9 mouse cellular contexts compared by ENCODE assay signal in the genomic region with DNA sequence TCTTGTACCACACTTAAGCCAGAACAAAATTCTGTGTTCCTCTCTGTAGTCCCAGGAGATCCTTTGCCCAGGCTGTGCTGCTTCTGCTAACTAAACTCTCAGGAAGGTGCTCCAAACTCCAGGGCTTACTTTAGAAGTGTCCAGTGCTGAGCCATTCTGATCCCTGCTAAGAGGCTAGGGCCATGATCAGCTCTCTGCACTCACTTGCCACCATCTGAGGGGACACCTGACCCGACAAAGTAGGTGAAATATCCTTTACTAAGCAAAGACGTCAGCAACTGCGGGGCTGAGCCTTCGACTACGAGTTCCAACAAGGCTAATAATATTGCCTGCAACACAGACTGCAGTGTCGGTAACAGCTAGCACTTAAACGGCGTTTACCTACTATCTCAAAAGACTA. TPM values are rescaled to one million over a fixed set of nuclear protein-coding genes. Genes with fewer than 3 reads are reported as not detected.
DNase-seq lines count a peak whose midpoint lies in the region; ATAC-seq and TF ChIP-seq lines count a peak whose summit lies in the region.
"Had no signal": no experiment of that assay in that cellular context is flagged by ENCODE, and none has a peak within 500 bp of the region (broad histone marks: within the 10 kb centered on the region; RNA-seq: fewer than 3 reads in every experiment).

No protein-coding gene starts in this region.

- no peak for TF ChIP-seq CTCF in gastrocnemius, adult 2 months (IDR thresholded peaks at IDR 0.05)
- no peak for TF ChIP-seq CTCF in small intestine, adult 2 months (IDR thresholded peaks at IDR 0.05; ENCODE audit: extremely low read depth, insufficient read length, insufficient replicate concordance, low read depth, low read length)

- peak overlapping the region; percentile 94 for H3K27ac ChIP-seq in gastrocnemius, adult 2 months
- 0 out of 2 replicates have a peak overlapping the region, but pooled peaks have one; percentile 74 for H3K27ac ChIP-seq in embryonic facial prominence, embryonic 14.5 days (replicated peaks; ENCODE audit: low read depth, low read length)
- no peak overlapping the region for H3K27ac ChIP-seq in limb, embryonic 14.5 days (replicated peaks; ENCODE audit: low read depth, low read length)
- peak overlapping the region; percentile 82 for H3K27ac ChIP-seq in small intestine, adult 2 months (ENCODE audit: insufficient read depth, low read depth, low read length)

- 0 out of 2 replicates have a peak, but pooled peaks cover 12% of the 10 kb centered on the region for H3K36me3 ChIP-seq in embryonic facial prominence, embryonic 14.5 days (ENCODE audit: control insufficient read depth, insufficient read depth, low read length)
- no peaks in the 10 kb centered on the region for H3K36me3 ChIP-seq in limb, embryonic 14.5 days (ENCODE audit: control insufficient read depth, insufficient read depth, low read length)
- H3K36me3 ChIP-seq in small intestine, adult 2 months (ENCODE audit: control insufficient read depth, insufficient read depth, low read length), result peaks cover 4% of the 10 kb centered on the region

- H3K9me3 ChIP-seq in embryonic facial prominence, embryonic 14.5 days (ENCODE audit: control insufficient read depth, low read length), result no peaks in the 10 kb centered on the region
- H3K9me3 ChIP-seq in limb, embryonic 14.5 days (ENCODE audit: control insufficient read depth, low read length), result no peaks in the 10 kb centered on the region

- H3K9ac ChIP-seq in embryonic facial prominence, embryonic 14.5 days (ENCODE audit: low read depth, low read length), result peak overlapping the region; percentile 71
- peak overlapping the region; percentile 72 for H3K9ac ChIP-seq in limb, embryonic 14.5 days (ENCODE audit: low read depth, low read length, severe bottlenecking)

- H3K4me2 ChIP-seq in embryonic facial prominence, embryonic 14.5 days (ENCODE audit: low read depth, low read length), result peak overlapping the region; percentile 88
- H3K4me2 ChIP-seq in limb, embryonic 14.5 days (replicated peaks; ENCODE audit: low read depth, low read length, severe bottlenecking), result peak overlapping the region; percentile 85

- intact Hi-C loops in gastrocnemius, adult 2 months (cut with DNase I), result no loop called here

- peaks cover 12% of the 10 kb centered on the region; the same call in 1 of the 2 replicates for H3K4me1 ChIP-seq in embryonic facial prominence, embryonic 14.5 days (ENCODE audit: control insufficient read depth, insufficient read depth, low read length)
- H3K4me1 ChIP-seq in limb, embryonic 14.5 days (ENCODE audit: control insufficient read depth, insufficient read depth, low read length), result peaks cover 11% of the 10 kb centered on the region
- peaks cover 11% of the 10 kb centered on the region; the same call in 1 of the 2 replicates for H3K4me1 ChIP-seq in small intestine, adult 2 months (ENCODE audit: control insufficient read depth, insufficient read depth, insufficient read length, low read length)

- WGBS in embryonic facial prominence, embryonic 14.5 days, result 2% methylated on average over 8 of the region's 8 CpGs
- WGBS in limb, embryonic 14.5 days, result 1% methylated on average over 8 of the region's 8 CpGs
- WGBS in small intestine, adult 2 months, result 1% methylated on average over 8 of the region's 8 CpGs

- ATAC-seq in embryonic facial prominence, embryonic 14.5 days (ENCODE audit: low read depth), result no peak
- no peak for ATAC-seq in limb, embryonic 14.5 days (ENCODE audit: low FRiP score, low read depth)
- no peak for ATAC-seq in erythroid progenitor cell, adult 5-6 weeks (replicated peaks; ENCODE audit: low FRiP score, poor library complexity, severe bottlenecking)

- H3K27me3 ChIP-seq in embryonic facial prominence, embryonic 14.5 days (replicated peaks; ENCODE audit: control insufficient read depth, insufficient read depth, low read length), result no peaks in the 10 kb centered on the region
- no peaks in the 10 kb centered on the region for H3K27me3 ChIP-seq in limb, embryonic 14.5 days (ENCODE audit: control insufficient read depth, insufficient read depth, low read length)
- H3K27me3 ChIP-seq in small intestine, adult 2 months (ENCODE audit: control insufficient read depth, insufficient read depth, low read length), result no peaks in the 10 kb centered on the region

- H3K4me3 ChIP-seq in gastrocnemius, adult 2 months, result peak overlapping the region; percentile 93
- H3K4me3 ChIP-seq in embryonic facial prominence, embryonic 14.5 days (ENCODE audit: low read depth, low read length), result peak overlapping the region; percentile 69
- peak overlapping the region; percentile 60 for H3K4me3 ChIP-seq in limb, embryonic 14.5 days (replicated peaks; ENCODE audit: low read length)
- peak overlapping the region; percentile 72 for H3K4me3 ChIP-seq in small intestine, adult 2 months (ENCODE audit: low read depth, low read length)

- no peak for TF ChIP-seq POLR2A in limb, embryonic 14.5 days (IDR thresholded peaks at IDR 0.05; ENCODE audit: borderline replicate concordance, extremely low read depth, insufficient read depth, insufficient read length)
- TF ChIP-seq POLR2A in small intestine, adult 2 months (IDR thresholded peaks at IDR 0.05; ENCODE audit: low read depth, low read length), result no peak

- peak; percentile 27 for DNase-seq in gastrocnemius, adult 2 months
- DNase-seq in gastrocnemius, postnatal 10 days, result no peak
- peak; percentile 17 for DNase-seq in CD4-positive helper T cell, adult 2 months (ENCODE audit: low read depth, low spot score)
- DNase-seq in embryonic facial prominence, embryonic 14.5 days (ENCODE audit: low spot score), result no peak
- DNase-seq in limb, embryonic 14.5 days (ENCODE audit: low spot score), result no peak
- DNase-seq in layer of hippocampus, postnatal 10 days (ENCODE audit: low spot score in 2 of 2), result no peak

RNA-seq across cellular contexts. Expression of gene Qdpr, which starts 0.8 kb away (rescaled TPM):
- total RNA-seq in gastrocnemius, adult 2 months (2021), result 10 to 100 TPM; 45.6 to 52.9 TPM
- total RNA-seq in gastrocnemius, postnatal 10 days (2021), result 100 to 1,000 TPM; 106 to 125 TPM
- polyA plus RNA-seq in embryonic facial prominence, embryonic 14.5 days (2014; fragmentation: Nextera tagmentation; extraction: Ambion mirVana), result 122 and 125 TPM in 2 replicates
- polyA plus RNA-seq in limb, embryonic 14.5 days (2012; rRNA removed), result 60.0 and 64.5 TPM in 2 replicates
- 92.9 and 96.1 TPM in 2 replicates for polyA plus RNA-seq in limb, embryonic 14.5 days (2014; fragmentation: Nextera tagmentation; extraction: Ambion mirVana)
- 47.2 and 84.8 TPM in 2 replicates for polyA plus RNA-seq in small intestine, adult 2 months (2012; rRNA removed)
- 3.4 and 32.8 TPM in 2 replicates for total RNA-seq in erythroid progenitor cell, adult 5-6 weeks (2015; ENCODE audit: low replicate concordance)
- total RNA-seq in erythroid progenitor cell, adult 5-6 weeks (2017; ENCODE audit: low replicate concordance), result 1.4 and 6.4 TPM in 2 replicates
- total RNA-seq in layer of hippocampus, postnatal 10 days (2021), result 10 to 100 TPM; 95.6 to 98.3 TPM

RNA-seq across cellular contexts. Expression of gene Clrn2, which starts 4.3 kb away (rescaled TPM):
- total RNA-seq in gastrocnemius, adult 2 months (2021), result not detected
- not detected for total RNA-seq in gastrocnemius, postnatal 10 days (2021)
- polyA plus RNA-seq in embryonic facial prominence, embryonic 14.5 days (2014; fragmentation: Nextera tagmentation; extraction: Ambion mirVana), result 0.22 and 0.31 TPM in 2 replicates
- not detected in 2 replicates for polyA plus RNA-seq in limb, embryonic 14.5 days (2012; rRNA removed)
- not detected in 2 replicates for polyA plus RNA-seq in limb, embryonic 14.5 days (2014; fragmentation: Nextera tagmentation; extraction: Ambion mirVana)
- not detected in 2 replicates for polyA plus RNA-seq in small intestine, adult 2 months (2012; rRNA removed)
- not detected in 2 replicates for total RNA-seq in erythroid progenitor cell, adult 5-6 weeks (2015; ENCODE audit: low replicate concordance)
- total RNA-seq in erythroid progenitor cell, adult 5-6 weeks (2017; ENCODE audit: low replicate concordance), result not detected in 2 replicates
- not detected for total RNA-seq in layer of hippocampus, postnatal 10 days (2021)
- total RNA-seq: neutrophil, adult 5-6 weeks had no signal

RNA-seq across cellular contexts. Expression of gene Lap3, which starts 44.0 kb away (rescaled TPM):
- total RNA-seq in gastrocnemius, adult 2 months (2021), result 10 to 100 TPM; 54.2 to 54.5 TPM
- total RNA-seq in gastrocnemius, postnatal 10 days (2021), result 10 to 100 TPM; 70.1 to 84.7 TPM
- polyA plus RNA-seq in embryonic facial prominence, embryonic 14.5 days (2014; fragmentation: Nextera tagmentation; extraction: Ambion mirVana), result 81.5 and 85.1 TPM in 2 replicates
- 35.9 and 49.2 TPM in 2 replicates for polyA plus RNA-seq in limb, embryonic 14.5 days (2012; rRNA removed)
- polyA plus RNA-seq in limb, embryonic 14.5 days (2014; fragmentation: Nextera tagmentation; extraction: Ambion mirVana), result 68.6 and 70.9 TPM in 2 replicates
- polyA plus RNA-seq in small intestine, adult 2 months (2012; rRNA removed), result 16.9 and 134 TPM in 2 replicates
- 19.8 and 24.7 TPM in 2 replicates for total RNA-seq in erythroid progenitor cell, adult 5-6 weeks (2015; ENCODE audit: low replicate concordance)
- 14.8 and 27.7 TPM in 2 replicates for total RNA-seq in erythroid progenitor cell, adult 5-6 weeks (2017; ENCODE audit: low replicate concordance)
- 10 to 100 TPM; 48.2 to 51.6 TPM for total RNA-seq in layer of hippocampus, postnatal 10 days (2021)

Comparison
In these comparisons a context has a peak if more than half of its experiments do, and no peak if none do; other contexts are left out.
1. DNase-seq: peak in gastrocnemius, adult 2 months (single experiment) and CD4-positive helper T cell, adult 2 months (single experiment); none in gastrocnemius, postnatal 10 days (single experiment), embryonic facial prominence, embryonic 14.5 days (single experiment), limb, embryonic 14.5 days (single experiment) and layer of hippocampus, postnatal 10 days (0 of 2).
2. Peak in every context shown above with its lines, with median percentiles within 50 percentile points of each other: H3K4me3 ChIP-seq.